Mouse (Mus musculus) c-Kit-positive CD71-positive TER-119-negative erythroid progenitor cells, embryonic 14.5 days (primary cell): ENCODE measurements around the gene Ifna5.

Experiments
- DNase-seq: peaks from one replicate; pipeline ENCODE4 v3.0.0-alpha.2; 2013; ENCODE audit warnings: low read depth

Gene Ifna5

GRCm38 (mm10) chr4:88864599-88864998 lies 29.3 kb downstream of the Ifna5 start:
- DNase-seq = no peak

GRCm38 (mm10) chr4:88865011-88865569 lies 29.8 kb downstream of the Ifna5 start:
- no peak for DNase-seq

DNA sequence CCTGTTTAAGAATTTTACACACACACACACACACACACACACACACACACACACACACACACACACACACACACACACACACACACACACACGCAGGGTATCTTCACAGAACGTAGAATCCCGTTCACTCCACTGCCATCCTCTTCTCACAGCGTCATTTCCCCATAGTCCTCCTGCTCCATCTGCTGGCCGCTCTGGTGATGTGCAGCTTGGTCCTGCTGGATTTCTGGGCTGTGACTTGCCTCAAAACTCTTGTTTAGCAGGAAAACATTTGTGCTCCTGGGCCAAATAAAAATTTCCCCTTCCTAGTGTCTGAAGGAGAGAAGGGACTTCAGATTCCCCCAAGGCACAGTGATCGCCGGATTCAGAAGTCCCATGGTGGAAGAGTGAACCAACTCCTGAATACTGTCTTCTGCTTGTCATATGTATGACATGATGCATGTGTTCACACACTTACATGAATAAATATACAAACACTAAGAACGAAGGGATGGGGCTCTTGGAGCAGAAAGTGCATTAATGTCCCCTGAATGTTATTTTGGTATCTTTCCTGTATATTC lies 32.1 kb downstream of the Ifna5 start:
- DNase-seq = peak; percentile 77

GRCm38 (mm10) chr4:88867926-88868911 lies 32.9 kb downstream of the Ifna5 start:
- peak; percentile 48 for DNase-seq

- peak; percentile 54 for DNase-seq
These were observed 37.4 kb downstream of the Ifna5 start for GRCm38 (mm10) chr4:88872691-88873090.

- DNase-seq = peak; percentile 59
These were observed 40.2 kb downstream of the Ifna5 start for GRCm38 (mm10) chr4:88875435-88876095.

DNA sequence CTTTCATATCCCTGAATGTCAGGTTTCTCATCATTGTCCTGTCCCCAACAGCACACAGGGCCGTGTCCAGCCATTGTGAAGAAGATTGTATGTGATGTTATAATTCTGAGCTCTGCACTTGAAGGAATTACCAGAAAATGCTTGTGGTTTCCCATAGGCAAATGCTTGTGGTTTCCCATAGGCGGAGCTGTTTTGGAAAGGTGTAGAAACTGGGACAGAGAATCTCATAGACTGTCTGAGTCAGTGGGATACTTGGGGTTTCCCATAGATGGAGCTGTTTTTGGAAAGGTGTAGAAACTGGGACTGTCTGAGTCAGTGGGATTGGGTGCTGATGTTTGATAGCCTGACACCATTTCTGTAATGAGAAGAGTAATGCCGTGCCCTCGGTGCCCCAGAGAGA lies 41.2 kb downstream of the Ifna5 start:
- no peak for DNase-seq

- peak; percentile 36 for DNase-seq
These were observed 42.9 kb downstream of the Ifna5 start for GRCm38 (mm10) chr4:88878246-88878645.

GRCm38 (mm10) chr4:88878772-88879171 lies 43.4 kb downstream of the Ifna5 start:
- no peak for DNase-seq

DNA sequence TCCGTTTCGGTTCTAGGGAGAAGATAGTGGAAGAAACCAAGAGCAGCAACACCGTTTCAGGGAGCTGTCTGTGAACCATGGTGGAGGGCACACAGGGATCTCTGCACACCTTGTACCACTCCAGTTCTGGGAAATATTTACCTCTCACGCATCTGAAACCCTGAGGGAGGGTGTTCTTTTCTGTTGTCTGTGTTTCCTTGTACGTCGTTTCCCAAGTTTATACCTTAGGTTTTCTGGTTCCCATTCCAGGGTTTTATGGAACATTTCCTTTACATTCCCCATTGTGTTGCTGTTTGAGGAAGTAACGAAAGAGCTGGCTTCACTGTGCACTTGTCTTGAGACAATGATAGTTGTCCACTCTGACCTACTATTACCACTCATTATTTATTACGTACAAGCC lies 44.8 kb downstream of the Ifna5 start, which contains the start of gene Ifne:
Ifne (minus strand) TSS at position 101 of the 400 bp plus-strand sequence.
- no peak for DNase-seq
